Mouse (Mus musculus) activated CD4-positive, CD25-positive, alpha-beta regulatory T cell, adult 4 months (primary cell): ENCODE data around the gene Vash2. TPM values are rescaled to one million over a fixed set of nuclear protein-coding genes. Genes with fewer than 3 reads are reported as not detected.
A peak's percentile ranks its signal among the peaks of the same experiment; 100 is the strongest.

Source experiments
- ATAC-seq: one replicate; pipeline ENCODE4 v1.8.0; 2017
- polyA plus RNA-seq, 2 experiments: library from polyadenylated mRNA; unstranded; fragments of 100-300 nt; shearing (Covaris generic); gene quantifications; one replicate each; pipeline ENCODE4 v1.2.1; 2017

The Vash2 gene
- polyA plus RNA-seq, 2 experiments from 2014 or later = 0.15 to 0.30 TPM

DNA sequence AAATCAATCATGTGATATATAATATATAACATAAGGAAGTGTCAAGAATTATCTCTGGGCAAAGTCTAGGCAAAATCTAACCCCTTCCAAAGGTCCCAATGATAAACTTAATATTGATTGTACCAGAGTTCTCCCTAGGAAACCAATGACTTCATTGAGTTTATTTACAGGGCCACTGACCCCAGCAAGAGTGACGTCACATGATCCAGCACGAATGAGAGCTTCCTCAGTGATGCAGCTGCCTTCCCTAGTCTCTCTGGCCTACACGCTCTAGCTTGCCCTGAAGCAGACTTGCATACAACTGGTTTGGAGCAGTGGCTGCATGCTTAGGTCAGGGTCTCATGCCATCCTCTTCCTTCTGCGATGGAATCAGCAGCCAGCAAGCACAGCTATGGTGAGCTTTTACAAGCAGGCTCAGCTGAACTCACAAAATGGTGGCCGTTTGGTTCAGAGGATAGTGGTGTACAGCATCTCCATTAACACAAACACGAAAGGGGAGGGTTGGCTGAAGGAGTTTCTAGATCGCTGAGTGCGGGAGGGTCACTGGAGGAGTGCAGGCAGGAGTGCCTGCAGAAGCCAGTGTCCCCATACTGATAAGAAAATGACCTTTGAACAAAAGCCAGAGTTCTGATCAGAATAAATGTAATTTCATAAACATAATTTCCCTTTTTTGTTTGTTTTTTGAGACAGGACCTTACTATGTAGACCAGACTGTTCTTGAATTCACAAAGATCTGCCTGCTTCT is 59.2 kb downstream of the Vash2 start:
- no peak for ATAC-seq

DNA sequence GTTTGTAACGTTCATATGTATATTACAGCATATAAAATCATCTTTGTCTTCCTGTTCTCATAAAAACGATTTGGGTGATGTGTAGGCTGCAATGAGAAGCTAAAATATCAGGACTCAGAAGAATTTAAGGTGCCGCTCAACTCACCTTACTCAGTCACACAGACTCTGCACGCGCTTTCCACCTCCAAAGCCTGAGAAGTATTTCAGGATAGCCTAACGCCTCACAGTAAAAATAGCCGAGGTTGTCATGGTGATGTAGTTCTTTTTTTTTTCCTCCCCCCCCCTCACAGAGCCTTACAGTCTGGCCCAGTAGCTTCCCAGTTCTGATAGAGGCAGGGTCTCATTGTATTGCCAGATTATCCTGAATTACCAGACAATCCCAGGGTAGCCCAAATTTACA is 60.2 kb downstream of the Vash2 start:
- ATAC-seq = no peak

DNA sequence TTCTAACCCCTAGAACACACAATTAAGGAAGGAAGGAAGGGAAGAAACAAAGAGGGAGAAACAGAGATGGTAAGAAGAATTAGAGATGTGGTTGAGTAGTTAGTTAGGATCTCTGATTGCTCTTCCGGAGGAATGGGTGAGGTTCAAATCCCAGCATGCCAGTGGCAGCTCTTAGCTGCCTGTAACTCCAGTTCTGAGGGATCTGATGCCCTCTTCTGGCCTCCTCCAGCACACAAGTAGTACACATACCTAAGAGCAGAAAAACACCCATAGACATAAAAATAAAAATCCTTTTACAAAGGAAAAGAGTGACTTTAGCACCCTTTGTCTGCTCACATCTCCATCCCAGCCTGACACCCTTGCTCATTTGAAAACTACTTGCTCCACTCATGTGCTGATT is 66.5 kb downstream of the Vash2 start:
- ATAC-seq = no peak

DNA sequence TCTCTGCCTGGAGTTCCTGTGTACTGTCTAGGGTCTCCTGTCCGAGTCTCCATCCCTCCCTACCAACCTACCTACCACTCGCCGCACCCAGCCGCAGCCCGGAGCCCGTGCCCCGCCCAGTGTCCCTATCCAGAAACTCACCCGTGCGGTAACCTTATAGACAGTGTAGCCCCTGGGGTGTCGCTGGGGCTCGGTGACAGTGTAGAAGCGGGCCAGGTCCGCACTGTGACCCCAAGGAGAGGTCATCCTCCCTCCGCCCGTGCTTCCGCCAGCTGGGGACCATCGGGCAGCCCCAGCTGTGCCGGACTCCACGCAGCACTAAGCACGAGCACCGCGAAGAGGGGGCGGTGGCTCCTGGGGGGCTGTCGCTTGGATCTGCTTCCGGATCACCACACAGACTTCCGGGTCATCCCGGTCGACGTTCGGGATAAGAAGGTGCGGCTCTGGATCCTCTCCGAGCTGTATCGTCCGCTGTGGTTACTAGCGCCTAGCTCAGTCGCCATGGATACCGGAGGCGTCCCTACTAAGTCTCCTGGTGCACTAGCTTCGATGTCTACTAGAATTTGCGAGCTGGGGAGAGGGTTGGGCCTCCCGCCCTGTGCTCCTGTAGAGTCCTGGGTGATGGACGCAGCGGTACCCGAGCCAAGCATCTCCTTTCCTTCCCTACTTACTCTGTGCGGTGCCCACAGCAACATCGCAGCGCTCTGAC is 67.5 kb downstream of the Vash2 start, which contains the start of gene Rps6kc1:
Rps6kc1 (minus strand) TSS at position 356 of the 709 bp plus-strand sequence.
- ATAC-seq = peak; percentile 82

DNA sequence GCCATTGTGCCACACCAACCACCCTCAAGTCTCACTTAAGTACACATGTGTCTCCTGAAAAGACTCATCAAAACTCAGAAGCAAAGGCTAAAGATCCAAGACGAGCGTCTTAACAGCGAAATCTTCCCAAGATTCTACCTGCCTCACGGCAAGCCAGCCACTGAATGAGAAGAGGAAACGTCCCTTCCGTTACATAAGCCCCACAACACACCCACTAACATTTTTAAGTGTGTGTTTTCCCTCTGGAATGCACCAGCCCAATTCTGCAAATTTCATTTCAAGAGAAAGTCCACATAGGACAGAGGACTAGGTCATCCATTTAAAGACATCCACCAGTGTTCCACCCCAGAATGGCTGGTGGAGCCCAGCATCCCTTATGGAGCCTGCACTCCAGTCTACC is 68.3 kb downstream of the Vash2 start:
- ATAC-seq = no peak

DNA sequence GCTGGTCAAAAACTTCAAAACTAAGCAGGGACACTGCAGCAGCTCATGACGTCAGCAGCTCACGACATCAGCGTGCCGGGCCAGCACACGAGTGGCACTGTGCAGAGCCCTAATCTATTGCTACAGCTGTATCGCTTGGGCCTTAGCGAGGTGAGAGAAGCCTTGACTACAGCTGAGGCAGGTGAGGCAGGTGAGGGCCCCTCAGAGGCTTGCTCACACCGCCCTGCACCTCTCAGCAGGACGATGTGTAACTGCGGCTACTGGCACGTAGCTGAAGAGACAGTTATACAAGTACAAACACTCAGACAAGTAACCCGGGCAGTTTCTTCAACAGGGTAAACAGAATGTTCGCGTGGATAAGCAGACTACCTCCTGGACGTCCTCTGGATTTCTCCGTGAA is 74.4 kb downstream of the Vash2 start:
- no peak for ATAC-seq

DNA sequence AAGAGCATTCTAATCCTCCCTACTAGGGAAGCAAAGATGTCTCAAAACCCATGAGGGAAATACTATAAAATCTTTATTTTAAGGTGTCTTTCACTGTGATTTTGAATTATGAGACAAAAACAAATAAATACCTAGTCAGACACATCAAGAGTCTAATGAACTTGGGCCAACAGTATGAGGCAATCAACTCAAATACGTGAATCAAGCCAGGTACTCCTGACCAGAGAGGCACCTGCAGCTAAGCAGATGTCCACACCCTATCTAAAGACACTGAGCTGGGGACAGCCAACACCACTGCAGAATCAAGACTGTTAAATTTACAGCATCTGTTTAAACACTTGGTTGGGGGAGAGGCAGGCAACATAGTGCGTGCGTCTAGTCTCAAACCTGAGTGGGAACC is 75.0 kb downstream of the Vash2 start:
- ATAC-seq = no peak

DNA sequence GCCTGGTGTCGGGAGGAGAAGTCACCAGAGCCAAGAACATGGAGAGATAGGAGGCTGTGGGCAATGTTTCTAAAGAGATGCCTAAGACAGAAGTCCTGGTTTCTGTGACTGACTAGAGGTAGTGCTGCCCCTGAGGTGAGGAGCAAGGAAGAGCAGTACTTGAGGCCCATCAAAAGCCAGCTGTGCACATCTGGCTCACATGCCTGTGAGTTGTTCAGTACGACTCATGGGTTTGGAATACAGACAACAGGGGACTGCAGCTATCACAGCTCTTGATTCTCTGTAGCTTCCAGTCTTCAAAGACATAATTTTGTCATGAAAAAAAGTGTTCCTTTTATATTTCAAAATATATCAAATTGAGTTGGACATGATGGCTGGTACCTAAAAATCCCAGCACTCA is 78.0 kb downstream of the Vash2 start:
- no peak for ATAC-seq

DNA sequence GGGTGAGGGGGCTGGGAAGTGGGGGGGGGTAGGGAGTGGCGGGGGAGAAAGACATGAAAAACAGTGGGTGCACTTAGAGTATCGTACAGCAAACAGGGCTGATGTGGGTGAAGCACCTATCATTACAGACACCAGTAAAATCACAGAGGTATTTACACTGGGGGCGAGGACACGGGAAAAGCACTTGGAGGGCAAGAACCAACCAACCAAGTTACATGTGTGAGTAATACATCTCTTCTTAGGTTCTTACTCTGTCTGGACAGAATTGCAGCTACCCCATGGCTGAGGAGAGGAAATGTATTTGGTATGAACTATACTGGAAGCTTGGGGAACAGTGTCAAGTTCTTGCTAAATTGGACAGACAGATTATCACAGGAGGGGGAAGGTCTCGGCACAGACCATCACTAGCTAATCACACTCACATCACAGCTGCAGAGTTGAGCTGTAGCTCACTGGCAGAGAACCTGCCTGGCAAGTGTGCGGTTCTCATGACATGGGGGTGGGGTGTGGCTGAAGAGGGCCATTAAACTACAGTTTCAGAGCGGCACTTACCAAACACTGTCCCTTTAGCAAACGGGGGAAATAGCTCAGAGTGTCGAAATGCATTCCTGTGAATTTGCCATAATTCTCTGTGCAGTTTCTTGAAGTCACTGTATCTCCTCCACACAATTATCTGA is 80.1 kb downstream of the Vash2 start:
- ATAC-seq = no peak

DNA sequence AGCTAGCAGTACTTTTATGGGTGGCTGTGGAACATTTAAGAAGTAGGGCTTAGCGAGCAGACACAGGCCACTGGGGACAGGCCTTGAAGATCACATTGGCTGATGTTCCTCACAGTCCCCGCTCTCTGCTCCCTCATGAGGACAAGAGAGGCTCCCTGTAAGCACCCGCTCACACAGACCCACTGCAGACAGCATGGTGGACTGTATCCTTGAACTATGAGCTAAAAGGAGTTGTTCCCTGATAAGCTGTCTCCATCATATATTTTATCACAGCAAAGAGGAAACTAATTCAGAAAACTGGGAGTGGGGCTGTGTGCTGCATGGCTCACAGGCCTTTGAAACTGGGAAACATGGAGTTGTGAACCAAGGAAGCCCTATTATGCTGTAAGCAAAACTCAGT is 80.9 kb downstream of the Vash2 start:
- ATAC-seq = no peak

Other genes with a start within 250 kb of the Vash2 start
- gene Rps6kc1, start 67.5 kb downstream of the Vash2 start, polyA plus RNA-seq = 1 to 10 TPM; 7.2 to 8.0 TPM
- gene Angel2, start 54.2 kb downstream of the Vash2 start, polyA plus RNA-seq = 10 to 100 TPM; 42.1 to 53.8 TPM
- gene Flvcr1, start 46.9 kb upstream of the Vash2 start, polyA plus RNA-seq = 1 to 10 TPM; 6.1 to 8.5 TPM
- gene Spata45, start 57.3 kb upstream of the Vash2 start, polyA plus RNA-seq = not detected
- 10 to 100 TPM in 1 of 2 experiments, 1 to 10 TPM in 1; 7.3 to 10.8 TPM for gene Tatdn3, start 83.6 kb upstream of the Vash2 start, polyA plus RNA-seq
- gene Nsl1, start 83.7 kb upstream of the Vash2 start, polyA plus RNA-seq = 1 to 10 TPM; 2.0 to 5.2 TPM
- gene Batf3, start 118.6 kb upstream of the Vash2 start, polyA plus RNA-seq = not detected
- not detected for gene Fam71a, start 185.5 kb upstream of the Vash2 start, polyA plus RNA-seq
- gene Atf3, start 238.7 kb upstream of the Vash2 start, polyA plus RNA-seq = not detected